In genomic region chr4:132198285-132198712, GRCm38 (mm10) we compare ENCODE assay signal across 8 mouse cellular contexts. TPM values are rescaled to one million over a fixed set of nuclear protein-coding genes. Genes with fewer than 3 reads are reported as not detected.
DNase-seq lines count a peak whose midpoint lies in the region; ATAC-seq and TF ChIP-seq lines count a peak whose summit lies in the region.

No protein-coding gene starts in this region.

- H3K4me2 ChIP-seq in heart, embryonic 13.5 days = no peak overlapping the region
- no peak overlapping the region for H3K4me2 ChIP-seq in stomach, embryonic 15.5 days

- WGBS in thymus, adult 2 months = 59% methylated on average over 4 of the region's 4 CpGs
- 45% methylated on average over 4 of the region's 4 CpGs for WGBS in heart, embryonic 13.5 days
- 36% methylated on average over 4 of the region's 4 CpGs for WGBS in stomach, embryonic 15.5 days
- 76% methylated on average over 4 of the region's 4 CpGs for WGBS in hindbrain, embryonic 10.5 days

- no peak overlapping the region for H3K9ac ChIP-seq in heart, embryonic 13.5 days
- H3K9ac ChIP-seq in stomach, embryonic 15.5 days = no peak overlapping the region

- no peak for TF ChIP-seq POLR2A in thymus, adult 2 months (IDR thresholded peaks at IDR 0.05; ENCODE audit: control insufficient read depth, extremely low read depth, insufficient read depth, low read length, poor library complexity)

- TF ChIP-seq CTCF in thymus, adult 2 months (IDR thresholded peaks at IDR 0.05; ENCODE audit: borderline replicate concordance, control insufficient read depth, extremely low read depth, insufficient read depth, low read length, poor library complexity) = no peak

- H3K36me3 ChIP-seq in thymus, adult 2 months (ENCODE audit: control insufficient read depth, insufficient read depth, low read length) = peaks cover 11% of the 10 kb centered on the region
- H3K36me3 ChIP-seq in heart, embryonic 13.5 days = peaks cover 77% of the 10 kb centered on the region
- H3K36me3 ChIP-seq in stomach, embryonic 15.5 days = peaks cover 9% of the 10 kb centered on the region; the same call in 1 of the 2 replicates
- peaks cover 97% of the 10 kb centered on the region for H3K36me3 ChIP-seq in hindbrain, embryonic 10.5 days

- H3K4me3 ChIP-seq in thymus, adult 2 months (ENCODE audit: control insufficient read depth, insufficient read depth, low read length) = no peak overlapping the region
- no peak overlapping the region for H3K4me3 ChIP-seq in heart, embryonic 13.5 days
- H3K4me3 ChIP-seq in stomach, embryonic 15.5 days (replicated peaks) = no peak overlapping the region
- H3K4me3 ChIP-seq in hindbrain, embryonic 10.5 days = no peak overlapping the region

- H3K27me3 ChIP-seq in thymus, adult 2 months (ENCODE audit: control insufficient read depth, insufficient read depth, low read length) = no peaks in the 10 kb centered on the region
- H3K27me3 ChIP-seq in heart, embryonic 13.5 days (replicated peaks) = no peaks in the 10 kb centered on the region
- H3K27me3 ChIP-seq in stomach, embryonic 15.5 days (replicated peaks) = no peaks in the 10 kb centered on the region
- H3K27me3 ChIP-seq in hindbrain, embryonic 10.5 days (ENCODE audit: insufficient read depth, poor library complexity, severe bottlenecking) = no peaks in the 10 kb centered on the region

- H3K27ac ChIP-seq in thymus, adult 2 months (ENCODE audit: control insufficient read depth, insufficient read depth, low read length) = no peak overlapping the region
- H3K27ac ChIP-seq in heart, embryonic 13.5 days (replicated peaks) = 0 out of 2 replicates have a peak overlapping the region, but pooled peaks have one; percentile 3
- no peak overlapping the region for H3K27ac ChIP-seq in stomach, embryonic 15.5 days
- no peak overlapping the region for H3K27ac ChIP-seq in hindbrain, embryonic 10.5 days

- no peaks in the 10 kb centered on the region for H3K9me3 ChIP-seq in heart, embryonic 13.5 days
- H3K9me3 ChIP-seq in stomach, embryonic 15.5 days = no peaks in the 10 kb centered on the region
- no peaks in the 10 kb centered on the region for H3K9me3 ChIP-seq in hindbrain, embryonic 10.5 days

- peak; percentile 41 for DNase-seq in thymus, adult 2 months
- DNase-seq in thymus, adult 18-20 months = no peak
- DNase-seq in liver = peak; percentile 19
- no peak for DNase-seq in right cerebral cortex, postnatal 36 days (ENCODE audit: low spot score in 2 of 2)
- no peak for DNase-seq in embryo, embryonic 10.5 days (ENCODE audit: low spot score)
- no peak for DNase-seq in hindbrain, embryonic 10.5 days (ENCODE audit: low spot score)

- no peaks in the 10 kb centered on the region for H3K4me1 ChIP-seq in thymus, adult 2 months (replicated peaks; ENCODE audit: control insufficient read depth, insufficient read depth, low read length)
- H3K4me1 ChIP-seq in heart, embryonic 13.5 days = peaks cover 49% of the 10 kb centered on the region
- H3K4me1 ChIP-seq in stomach, embryonic 15.5 days = peaks cover 14% of the 10 kb centered on the region; the same call in 1 of the 2 replicates
- H3K4me1 ChIP-seq in hindbrain, embryonic 10.5 days (replicated peaks) = peaks cover 15% of the 10 kb centered on the region; the same call in 1 of the 2 replicates

- no peak for ATAC-seq in heart, embryonic 13.5 days (ENCODE audit: extremely low read depth, insufficient number of reproducible peaks, low FRiP score, low TSS enrichment)
- ATAC-seq in stomach, embryonic 15.5 days (ENCODE audit: insufficient read depth, low FRiP score, low read depth) = peak; percentile 91

RNA-seq across cellular contexts. Expression of gene Ythdf2, which starts 13.8 kb away (rescaled TPM):
- 36.0 and 36.3 TPM in 2 replicates for polyA plus RNA-seq in thymus, adult 2 months (2012; rRNA removed)
- polyA plus RNA-seq in heart, embryonic 13.5 days (2015; fragmentation: Nextera tagmentation; extraction: Ambion mirVana) = 58.8 and 60.8 TPM in 2 replicates
- 73.3 and 79.5 TPM in 2 replicates for polyA plus RNA-seq in stomach, embryonic 15.5 days (2015; fragmentation: Nextera tagmentation; extraction: Ambion mirVana)
- 136 and 142 TPM in 2 replicates for polyA plus RNA-seq in hindbrain, embryonic 10.5 days (2016; fragmentation: Nextera tagmentation; extraction: Ambion mirVana)

RNA-seq across cellular contexts. Expression of gene Oprd1, which starts 54.0 kb away (rescaled TPM):
- 3.9 and 4.3 TPM in 2 replicates for polyA plus RNA-seq in thymus, adult 2 months (2012; rRNA removed)
- polyA plus RNA-seq in heart, embryonic 13.5 days (2015; fragmentation: Nextera tagmentation; extraction: Ambion mirVana) = 0.96 and 1.3 TPM in 2 replicates
- 0.27 and 0.30 TPM in 2 replicates for polyA plus RNA-seq in stomach, embryonic 15.5 days (2015; fragmentation: Nextera tagmentation; extraction: Ambion mirVana)
- 0.07 and 0.20 TPM in 2 replicates for polyA plus RNA-seq in hindbrain, embryonic 10.5 days (2016; fragmentation: Nextera tagmentation; extraction: Ambion mirVana)

Comparison
In these comparisons a context has a peak if more than half of its experiments do, and no peak if none do; other contexts are left out.
1. DNase-seq: peak in thymus, adult 2 months (single experiment) and liver (single experiment); none in thymus, adult 18-20 months (0 of 2), right cerebral cortex, postnatal 36 days (0 of 2), embryo, embryonic 10.5 days (single experiment) and hindbrain, embryonic 10.5 days (single experiment).